Mouse (Mus musculus) megakaryocyte, embryonic 14.5 days (primary cell): Measurements from ENCODE around the gene Fam19a5.

Source experiments
- FLI1 ChIP-seq: IDR thresholded peaks from 2 replicates; pipeline ENCODE4 v1.6.1; 2012; ENCODE audit warnings: low read length, inconsistent platforms, mixed read lengths
- GATA1 ChIP-seq: IDR thresholded peaks from 3 replicates; pipeline ENCODE4 v1.6.1; 2012; ENCODE audit warnings: mixed read lengths, low read length, inconsistent platforms, borderline replicate concordance

- TF ChIP-seq GATA1 (no peak), FLI1 (no peak)
These were observed 62.6 kb downstream of the Fam19a5 start for GRCm38 (mm10) chr15:87606702-87607101.
